Mouse (Mus musculus): ENCODE data around the gene Pbx2. TPM values are rescaled to one million over a fixed set of nuclear protein-coding genes. Genes with fewer than 3 reads are reported as not detected.
A peak's percentile ranks its signal among the peaks of the same experiment; 100 is the strongest.

Gene Pbx2
- polyA plus RNA-seq, 1 experiment from 2014 or later, result 4.8 TPM

DNA sequence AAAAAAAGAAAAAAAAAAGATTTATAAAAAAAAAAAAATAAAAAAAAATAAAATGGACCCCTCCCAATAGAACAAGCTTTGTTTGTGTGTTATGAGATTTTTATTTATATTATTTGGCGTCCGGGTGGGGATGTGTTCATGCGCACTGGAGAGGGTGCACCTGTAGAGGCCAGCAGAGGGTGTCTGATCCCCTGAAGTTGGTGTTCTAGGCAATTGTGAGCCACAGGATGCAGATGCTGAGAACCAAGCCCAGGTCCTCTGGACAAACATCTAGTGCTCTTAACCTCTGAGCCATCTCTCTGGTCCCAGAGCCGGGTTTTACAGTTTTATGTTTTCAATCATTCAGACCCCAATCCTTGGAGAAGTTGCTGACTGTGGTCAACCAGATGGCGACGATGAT, 30.6 kb upstream of the Pbx2 start:
- Histone ChIP-seq H3K27me3 (no peaks in the 10 kb centered on the region), H3K9me3 (replicated peaks) (no peaks in the 10 kb centered on the region), H3K4me1 (replicated peaks) (peaks cover 13% of the 10 kb centered on the region), H3K4me2 (no peak overlapping the region), H3K36me3 (no peaks in the 10 kb centered on the region), H3K9ac (no peak overlapping the region), H3K27ac (no peak overlapping the region), H3K4me3 (no peak overlapping the region)
- ATAC-seq (replicated peaks; ENCODE audit: insufficient number of reproducible peaks, insufficient read depth, low FRiP score, low read depth), result no peak
- WGBS, result 87% methylated on average over 6 of the region's 6 CpGs

- Histone ChIP-seq H3K4me3 (no peak overlapping the region), H3K4me1 (replicated peaks) (peaks cover 13% of the 10 kb centered on the region), H3K9ac (no peak overlapping the region), H3K9me3 (replicated peaks) (no peaks in the 10 kb centered on the region), H3K27me3 (no peaks in the 10 kb centered on the region), H3K36me3 (no peaks in the 10 kb centered on the region), H3K27ac (peak overlapping the region; percentile 64), H3K4me2 (peak overlapping the region; percentile 30; the same call in 1 of the 2 replicates)
- WGBS, result 33% methylated on average over 8 of the region's 8 CpGs
- ATAC-seq (replicated peaks; ENCODE audit: insufficient number of reproducible peaks, insufficient read depth, low FRiP score, low read depth), result no peak
These were observed 29.9 kb upstream of the Pbx2 start for GRCm38 (mm10) chr17:34561200-34561599.

GRCm38 (mm10) chr17:34562595-34562994, 28.5 kb upstream of the Pbx2 start:
- Histone ChIP-seq H3K27ac (no peak overlapping the region), H3K4me3 (no peak overlapping the region), H3K4me2 (no peak overlapping the region), H3K36me3 (no peaks in the 10 kb centered on the region), H3K27me3 (peaks cover 4% of the 10 kb centered on the region; the same call in 1 of the 2 replicates), H3K9ac (no peak overlapping the region), H3K4me1 (replicated peaks) (peaks cover 13% of the 10 kb centered on the region), H3K9me3 (replicated peaks) (no peaks in the 10 kb centered on the region)
- no peak for ATAC-seq (replicated peaks; ENCODE audit: insufficient number of reproducible peaks, insufficient read depth, low FRiP score, low read depth)
- 70% methylated on average over 3 of the region's 3 CpGs for WGBS

DNA sequence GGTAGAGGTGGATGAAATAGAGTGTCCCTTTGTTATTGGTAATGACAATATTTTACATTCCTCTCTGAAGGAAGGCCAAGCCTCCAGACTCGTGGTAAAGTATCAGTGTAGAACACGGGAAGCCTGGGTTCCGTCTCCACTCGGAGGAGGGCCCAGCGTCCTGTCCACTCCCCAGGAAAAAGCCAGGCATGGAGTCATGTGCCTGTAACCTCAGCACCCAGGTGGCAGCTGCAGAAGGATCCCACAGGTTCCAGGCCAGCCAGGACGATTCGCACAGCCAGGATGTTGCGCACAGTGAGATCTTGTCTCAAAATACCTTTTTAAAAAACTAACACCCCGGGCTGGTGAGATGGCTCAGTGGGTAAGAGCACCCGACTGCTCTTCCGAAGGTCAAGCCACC, 27.7 kb upstream of the Pbx2 start:
- Histone ChIP-seq H3K27me3 (peaks cover 4% of the 10 kb centered on the region; the same call in 1 of the 2 replicates), H3K36me3 (no peaks in the 10 kb centered on the region), H3K4me2 (no peak overlapping the region), H3K9ac (no peak overlapping the region), H3K9me3 (replicated peaks) (no peaks in the 10 kb centered on the region), H3K27ac (peak overlapping the region; percentile 36; the same call in 1 of the 2 replicates), H3K4me3 (no peak overlapping the region), H3K4me1 (replicated peaks) (peaks cover 13% of the 10 kb centered on the region)
- WGBS, result 64% methylated on average over 11 of the region's 11 CpGs
- no peak for ATAC-seq (replicated peaks; ENCODE audit: insufficient number of reproducible peaks, insufficient read depth, low FRiP score, low read depth)

DNA sequence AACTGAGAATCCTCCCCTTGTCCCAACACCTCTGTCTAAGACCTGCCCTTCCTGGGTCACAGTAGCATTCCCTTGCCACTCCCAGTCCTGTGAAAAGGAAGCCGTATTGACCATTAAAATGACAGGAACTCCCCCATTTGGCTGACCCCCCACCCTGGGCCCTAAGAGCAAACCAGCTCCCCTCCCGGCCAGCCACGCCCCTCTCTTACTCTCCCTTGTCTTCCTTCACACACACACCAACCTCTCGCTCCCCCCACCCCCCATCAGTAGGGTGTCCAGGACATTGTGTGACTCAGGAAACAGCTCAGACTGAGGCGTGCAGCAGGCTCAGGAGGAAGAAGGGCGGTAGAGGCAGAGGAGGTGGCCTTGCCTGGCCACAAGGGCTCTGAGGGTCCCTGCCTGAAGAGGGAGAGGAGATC, 27.1 kb upstream of the Pbx2 start, which contains the start of gene Notch4:
Gene Notch4 (plus strand): TSS at position 266 of the 419 bp plus-strand sequence.
- H3K4me1 ChIP-seq (replicated peaks), result peaks cover 13% of the 10 kb centered on the region
- H3K4me2 ChIP-seq, result peak within 1 kb of the TSS; percentile 49
- peak within 1 kb of the TSS; percentile 37 for H3K4me3 ChIP-seq
- peaks cover 4% of the 10 kb centered on the region; the same call in 1 of the 2 replicates for H3K27me3 ChIP-seq
- peak; percentile 72 for ATAC-seq (replicated peaks; ENCODE audit: insufficient number of reproducible peaks, insufficient read depth, low FRiP score, low read depth)
- peak within 1 kb of the TSS; percentile 40 for H3K9ac ChIP-seq
- no peaks in the 10 kb centered on the region for H3K36me3 ChIP-seq
- H3K27ac ChIP-seq, result peak within 1 kb of the TSS; percentile 86
- H3K9me3 ChIP-seq (replicated peaks), result no peaks in the 10 kb centered on the region
- 9% methylated on average over 6 of the region's 6 CpGs for WGBS

DNA sequence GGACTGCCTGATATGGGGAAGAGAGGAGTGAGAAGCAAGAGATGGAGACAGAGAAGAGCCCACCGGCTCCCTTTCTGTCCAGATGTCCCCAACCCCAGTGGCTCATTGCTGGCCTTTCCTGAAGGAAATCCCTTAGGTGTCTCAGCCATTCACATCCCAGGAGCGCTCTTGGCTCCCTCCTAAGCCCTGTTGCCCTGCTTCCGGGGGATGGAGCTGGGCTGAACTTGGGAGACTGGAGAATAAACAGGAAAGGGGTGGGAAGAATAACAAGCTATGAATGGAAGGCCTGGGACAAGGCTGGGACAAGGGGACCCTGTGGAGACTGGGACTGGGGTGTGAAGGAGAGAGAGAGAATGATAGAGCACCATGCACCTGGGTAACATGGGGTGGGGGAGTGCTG, 26.3 kb upstream of the Pbx2 start:
- peaks cover 13% of the 10 kb centered on the region for H3K4me1 ChIP-seq (replicated peaks)
- H3K9ac ChIP-seq, result peak overlapping the region; percentile 40; the same call in 1 of the 2 replicates
- peak; percentile 54 for ATAC-seq (replicated peaks; ENCODE audit: insufficient number of reproducible peaks, insufficient read depth, low FRiP score, low read depth)

DNA sequence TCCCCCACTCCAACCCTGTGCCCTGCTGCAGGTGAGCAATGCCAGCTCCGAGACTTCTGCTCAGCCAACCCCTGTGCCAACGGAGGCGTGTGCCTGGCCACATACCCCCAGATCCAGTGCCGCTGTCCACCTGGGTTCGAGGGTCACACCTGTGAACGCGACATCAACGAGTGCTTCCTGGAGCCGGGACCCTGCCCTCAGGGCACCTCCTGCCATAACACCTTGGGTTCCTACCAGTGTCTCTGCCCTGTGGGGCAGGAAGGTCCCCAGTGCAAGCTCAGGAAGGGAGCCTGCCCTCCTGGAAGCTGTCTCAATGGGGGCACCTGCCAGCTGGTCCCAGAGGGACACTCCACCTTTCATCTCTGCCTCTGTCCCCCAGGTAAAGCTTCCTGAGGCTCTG, 23.8 kb upstream of the Pbx2 start:
- Histone ChIP-seq H3K4me2 (no peak overlapping the region), H3K9ac (no peak overlapping the region), H3K4me3 (no peak overlapping the region), H3K9me3 (replicated peaks) (no peaks in the 10 kb centered on the region), H3K4me1 (replicated peaks) (peaks cover 13% of the 10 kb centered on the region), H3K27me3 (peaks cover 4% of the 10 kb centered on the region; the same call in 1 of the 2 replicates), H3K27ac (no peak overlapping the region), H3K36me3 (no peaks in the 10 kb centered on the region)
- 63% methylated on average over 9 of the region's 9 CpGs for WGBS
- no peak for ATAC-seq (replicated peaks; ENCODE audit: insufficient number of reproducible peaks, insufficient read depth, low FRiP score, low read depth)

More for the DNA sequence above, 26.3 kb upstream of the Pbx2 start:
- peaks cover 4% of the 10 kb centered on the region; the same call in 1 of the 2 replicates for H3K27me3 ChIP-seq
- no peaks in the 10 kb centered on the region for H3K9me3 ChIP-seq (replicated peaks)
- 27% methylated on average over 3 of the region's 3 CpGs for WGBS
- H3K4me2 ChIP-seq, result peak overlapping the region; percentile 49
- peak overlapping the region; percentile 86 for H3K27ac ChIP-seq
- no peaks in the 10 kb centered on the region for H3K36me3 ChIP-seq
- peak overlapping the region; percentile 37 for H3K4me3 ChIP-seq

GRCm38 (mm10) chr17:34568421-34568820, 22.6 kb upstream of the Pbx2 start:
- Histone ChIP-seq H3K27ac (no peak overlapping the region), H3K4me2 (no peak overlapping the region), H3K9me3 (replicated peaks) (no peaks in the 10 kb centered on the region), H3K27me3 (peaks cover 4% of the 10 kb centered on the region; the same call in 1 of the 2 replicates), H3K4me1 (replicated peaks) (peaks cover 13% of the 10 kb centered on the region), H3K9ac (no peak overlapping the region), H3K36me3 (no peaks in the 10 kb centered on the region), H3K4me3 (no peak overlapping the region)
- WGBS, result 75% methylated on average over 13 of the region's 13 CpGs
- no peak for ATAC-seq (replicated peaks; ENCODE audit: insufficient number of reproducible peaks, insufficient read depth, low FRiP score, low read depth)

DNA sequence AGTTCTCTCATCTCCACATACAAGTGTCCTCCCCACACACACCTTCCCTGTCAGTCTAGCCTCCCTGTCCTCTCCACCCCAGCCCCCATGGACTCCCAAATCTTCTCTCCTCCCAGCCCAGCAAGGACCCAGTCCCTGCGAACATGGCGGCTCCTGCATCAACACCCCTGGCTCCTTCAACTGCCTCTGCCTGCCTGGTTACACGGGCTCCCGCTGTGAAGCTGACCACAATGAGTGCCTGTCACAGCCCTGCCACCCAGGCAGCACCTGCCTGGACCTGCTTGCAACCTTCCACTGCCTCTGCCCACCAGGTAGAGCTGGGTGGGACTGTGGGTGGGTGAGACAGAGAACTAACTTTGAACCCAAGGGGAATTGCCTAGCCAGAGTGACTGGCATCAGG, 21.1 kb upstream of the Pbx2 start:
- no peak overlapping the region for H3K4me2 ChIP-seq
- H3K9me3 ChIP-seq (replicated peaks), result no peaks in the 10 kb centered on the region
- no peak overlapping the region for H3K27ac ChIP-seq
- no peak for ATAC-seq (replicated peaks; ENCODE audit: insufficient number of reproducible peaks, insufficient read depth, low FRiP score, low read depth)
- H3K9ac ChIP-seq, result no peak overlapping the region
- H3K27me3 ChIP-seq, result peaks cover 4% of the 10 kb centered on the region; the same call in 1 of the 2 replicates
- H3K4me3 ChIP-seq, result no peak overlapping the region
- no peaks in the 10 kb centered on the region for H3K36me3 ChIP-seq
- 73% methylated on average over 4 of the region's 4 CpGs for WGBS
- 0 out of 2 replicates have a peak, but pooled peaks cover 2% of the 10 kb centered on the region for H3K4me1 ChIP-seq (replicated peaks)

GRCm38 (mm10) chr17:34571875-34572274, 19.2 kb upstream of the Pbx2 start:
- Histone ChIP-seq H3K4me2 (no peak overlapping the region), H3K27me3 (peaks cover 4% of the 10 kb centered on the region; the same call in 1 of the 2 replicates), H3K4me1 (replicated peaks) (no peaks in the 10 kb centered on the region), H3K9me3 (replicated peaks) (no peaks in the 10 kb centered on the region), H3K4me3 (no peak overlapping the region), H3K9ac (no peak overlapping the region), H3K36me3 (no peaks in the 10 kb centered on the region), H3K27ac (no peak overlapping the region)
- WGBS, result 23% methylated on average over 5 of the region's 5 CpGs
- no peak for ATAC-seq (replicated peaks; ENCODE audit: insufficient number of reproducible peaks, insufficient read depth, low FRiP score, low read depth)

DNA sequence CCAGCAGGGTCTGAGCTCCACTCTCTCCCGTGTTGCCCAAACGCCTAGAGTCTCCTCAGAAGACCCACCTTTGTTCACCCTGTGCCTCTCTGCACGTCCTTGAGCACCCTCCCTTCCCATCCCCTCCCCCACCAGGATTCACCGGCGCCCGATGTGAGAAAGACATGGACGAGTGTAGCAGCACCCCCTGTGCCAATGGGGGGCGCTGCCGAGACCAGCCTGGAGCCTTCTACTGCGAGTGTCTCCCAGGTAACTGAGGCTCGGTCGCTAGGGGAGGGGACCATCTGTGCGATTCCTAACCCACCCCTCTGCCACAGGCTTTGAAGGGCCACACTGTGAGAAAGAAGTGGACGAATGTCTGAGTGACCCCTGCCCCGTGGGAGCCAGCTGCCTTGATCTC, 18.7 kb upstream of the Pbx2 start:
- Histone ChIP-seq H3K9me3 (replicated peaks) (no peaks in the 10 kb centered on the region), H3K4me1 (replicated peaks) (no peaks in the 10 kb centered on the region), H3K36me3 (no peaks in the 10 kb centered on the region), H3K9ac (no peak overlapping the region), H3K27ac (no peak overlapping the region), H3K4me2 (no peak overlapping the region), H3K4me3 (no peak overlapping the region), H3K27me3 (peaks cover 2% of the 10 kb centered on the region; the same call in 1 of the 2 replicates)
- WGBS, result 20% methylated on average over 15 of the region's 15 CpGs
- no peak for ATAC-seq (replicated peaks; ENCODE audit: insufficient number of reproducible peaks, insufficient read depth, low FRiP score, low read depth)

DNA sequence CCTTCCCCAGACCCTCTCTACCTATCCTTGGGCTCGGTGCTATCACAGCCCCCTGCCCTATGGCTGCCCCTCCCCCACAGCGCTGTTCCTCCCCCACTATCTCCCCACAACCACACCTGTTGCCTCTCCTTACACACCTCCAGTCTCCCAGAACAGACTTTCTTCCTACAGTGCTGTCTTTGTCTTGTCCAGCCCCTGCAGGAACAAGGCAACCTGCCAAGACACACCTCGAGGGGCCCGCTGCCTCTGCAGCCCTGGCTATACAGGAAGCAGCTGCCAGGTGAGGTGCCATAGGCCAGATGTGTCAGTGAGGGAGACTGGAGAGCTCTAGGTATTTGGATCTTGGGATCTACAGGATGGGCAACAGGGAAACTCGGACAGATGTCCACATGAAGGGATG, 14.5 kb upstream of the Pbx2 start:
- 58% methylated on average over 5 of the region's 5 CpGs for WGBS
- Histone ChIP-seq H3K27me3 (no peaks in the 10 kb centered on the region), H3K4me3 (no peak overlapping the region), H3K4me1 (replicated peaks) (no peaks in the 10 kb centered on the region), H3K27ac (no peak overlapping the region), H3K9ac (no peak overlapping the region), H3K36me3 (no peaks in the 10 kb centered on the region), H3K9me3 (replicated peaks) (no peaks in the 10 kb centered on the region), H3K4me2 (no peak overlapping the region)
- no peak for ATAC-seq (replicated peaks; ENCODE audit: insufficient number of reproducible peaks, insufficient read depth, low FRiP score, low read depth)
